In the genomic region with DNA sequence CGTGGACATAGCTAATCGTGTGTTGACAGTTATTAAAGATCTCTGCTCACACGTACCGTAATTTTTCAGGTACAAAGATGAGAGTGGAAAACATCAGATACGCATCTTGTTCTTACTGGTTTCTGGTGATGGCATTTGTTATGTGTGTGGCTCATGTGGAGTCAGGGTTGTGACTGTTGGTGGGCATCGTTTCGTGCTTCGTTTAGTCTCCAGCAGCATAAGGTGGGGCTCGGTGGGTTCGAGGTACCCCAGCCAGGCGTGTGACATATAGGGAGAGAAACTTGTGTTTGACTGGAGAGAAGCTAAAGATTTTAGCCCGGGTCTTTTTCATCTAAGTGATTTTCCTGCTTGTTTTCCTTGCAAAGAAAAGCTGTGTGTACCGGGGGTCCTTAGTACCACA, we compare ENCODE assay signal across 9 mouse cellular contexts. TPM values are rescaled to one million over a fixed set of nuclear protein-coding genes. Genes with fewer than 3 reads are reported as not detected.
DNase-seq lines count a peak whose midpoint lies in the region; ATAC-seq and TF ChIP-seq lines count a peak whose summit lies in the region.
"Had no signal": no experiment of that assay in that cellular context is flagged by ENCODE, and none has a peak within 500 bp of the region (broad histone marks: within the 10 kb centered on the region; RNA-seq: fewer than 3 reads in every experiment).

No protein-coding gene starts in this region.

- H3K4me2 ChIP-seq in intestine, embryonic 14.5 days (ENCODE audit: low read length), result peak overlapping the region; percentile 95; the same call in 1 of the 2 replicates
- H3K4me2 ChIP-seq in intestine, postnatal 0 days (replicated peaks; ENCODE audit: low read depth), result no peak overlapping the region
- H3K4me2 ChIP-seq in hindbrain, postnatal 0 days (ENCODE audit: low read depth, low read length), result peak overlapping the region; percentile 70

- peak overlapping the region; percentile 46; the same call in 1 of the 2 replicates for H3K4me3 ChIP-seq in intestine, embryonic 14.5 days (ENCODE audit: low read depth, low read length)
- no peak overlapping the region for H3K4me3 ChIP-seq in intestine, postnatal 0 days (ENCODE audit: low read depth, low read length)
- peak overlapping the region; percentile 57 for H3K4me3 ChIP-seq in cortical plate, adult 2 months (ENCODE audit: insufficient read depth, low read length)
- H3K4me3 ChIP-seq in hindbrain, postnatal 0 days (ENCODE audit: low read length), result peak overlapping the region; percentile 59

- H3K9ac ChIP-seq in intestine, embryonic 14.5 days (ENCODE audit: low read length), result no peak overlapping the region
- no peak overlapping the region for H3K9ac ChIP-seq in intestine, postnatal 0 days (ENCODE audit: low read depth, low read length)
- 0 out of 2 replicates have a peak overlapping the region, but pooled peaks have one; percentile 13 for H3K9ac ChIP-seq in hindbrain, postnatal 0 days (replicated peaks; ENCODE audit: low read length)

- no peak for ATAC-seq in intestine, embryonic 14.5 days (replicated peaks; ENCODE audit: low FRiP score, low TSS enrichment, low read depth)
- ATAC-seq in intestine, postnatal 0 days, result no peak
- ATAC-seq in hindbrain, postnatal 0 days, result no peak

- H3K4me1 ChIP-seq in intestine, embryonic 14.5 days (replicated peaks; ENCODE audit: control insufficient read depth, insufficient read depth, low read length), result peaks cover 5% of the 10 kb centered on the region; the same call in 1 of the 2 replicates
- H3K4me1 ChIP-seq in intestine, postnatal 0 days (replicated peaks; ENCODE audit: control insufficient read depth, insufficient read depth, low read length), result 0 out of 2 replicates have a peak, but pooled peaks cover 3% of the 10 kb centered on the region
- 0 out of 2 replicates have a peak, but pooled peaks cover 2% of the 10 kb centered on the region for H3K4me1 ChIP-seq in cortical plate, adult 2 months (ENCODE audit: control insufficient read depth, insufficient read depth, low read length)
- no peaks in the 10 kb centered on the region for H3K4me1 ChIP-seq in hindbrain, postnatal 0 days (ENCODE audit: insufficient read depth, low read length)

- H3K9me3 ChIP-seq in intestine, embryonic 14.5 days (ENCODE audit: control insufficient read depth, low read length), result no peaks in the 10 kb centered on the region
- no peaks in the 10 kb centered on the region for H3K9me3 ChIP-seq in intestine, postnatal 0 days (ENCODE audit: control insufficient read depth)
- no peaks in the 10 kb centered on the region for H3K9me3 ChIP-seq in hindbrain, postnatal 0 days (ENCODE audit: low read length)

- H3K27ac ChIP-seq in intestine, embryonic 14.5 days (ENCODE audit: low read depth), result no peak overlapping the region
- H3K27ac ChIP-seq in intestine, postnatal 0 days (ENCODE audit: low read depth, low read length), result no peak overlapping the region
- H3K27ac ChIP-seq in cortical plate, adult 2 months (ENCODE audit: insufficient read depth, low read length), result peak overlapping the region; percentile 47; the same call in 1 of the 2 replicates
- peak overlapping the region; percentile 81; the same call in 1 of the 2 replicates for H3K27ac ChIP-seq in hindbrain, postnatal 0 days
- H3K27ac ChIP-seq: macrophage had no signal

- no peak for TF ChIP-seq CTCF in intestine, postnatal 0 days (IDR thresholded peaks at IDR 0.05; ENCODE audit: low read depth)
- TF ChIP-seq CTCF in cortical plate, adult 2 months (IDR thresholded peaks at IDR 0.05; ENCODE audit: extremely low read depth, insufficient read depth, low read length), result no peak
- no peak for TF ChIP-seq CTCF in hindbrain, postnatal 0 days (IDR thresholded peaks at IDR 0.05; ENCODE audit: low read depth)

- DNase-seq in cerebellum, adult 11-12 months, result peak; percentile 50
- DNase-seq in cerebellum, postnatal 4 days (ENCODE audit: low spot score in 2 of 2), result no peak
- no peak for DNase-seq in intestine, embryonic 14.5 days (ENCODE audit: low spot score)
- no peak for DNase-seq in hindbrain, postnatal 0 days (ENCODE audit: low spot score)
- DNase-seq in adrenal gland, postnatal 10 days, result no peak
- DNase-seq in left cerebral cortex, adult 9 months (ENCODE audit: low spot score in 2 of 2), result no peak

- 39% methylated on average over 13 of the region's 13 CpGs for WGBS in intestine, embryonic 14.5 days
- WGBS in intestine, postnatal 0 days, result 37% methylated on average over 13 of the region's 13 CpGs
- 20% methylated on average over 13 of the region's 13 CpGs for WGBS in hindbrain, postnatal 0 days

- no peaks in the 10 kb centered on the region for H3K36me3 ChIP-seq in intestine, embryonic 14.5 days (ENCODE audit: control insufficient read depth, insufficient read depth, low read length)
- H3K36me3 ChIP-seq in intestine, postnatal 0 days (ENCODE audit: control insufficient read depth, insufficient read depth), result no peaks in the 10 kb centered on the region
- H3K36me3 ChIP-seq in hindbrain, postnatal 0 days (ENCODE audit: insufficient read depth, low read length), result no peaks in the 10 kb centered on the region

- no peak for TF ChIP-seq POLR2A in cortical plate, adult 2 months (IDR thresholded peaks at IDR 0.05; ENCODE audit: extremely low read depth, insufficient read depth, low read length)

- H3K27me3 ChIP-seq in intestine, embryonic 14.5 days (replicated peaks; ENCODE audit: control insufficient read depth, insufficient read depth, low read length), result peaks cover 22% of the 10 kb centered on the region
- peaks cover 28% of the 10 kb centered on the region for H3K27me3 ChIP-seq in intestine, postnatal 0 days (replicated peaks; ENCODE audit: control insufficient read depth, insufficient read depth, low read length)
- H3K27me3 ChIP-seq in hindbrain, postnatal 0 days (ENCODE audit: insufficient read depth, low read length), result no peaks in the 10 kb centered on the region; the same call in 1 of the 2 replicates

RNA-seq across cellular contexts. Expression of a gene that starts 1.4 kb away (rescaled TPM):
- 27.7 and 34.0 TPM in 2 replicates for polyA plus RNA-seq in intestine, embryonic 14.5 days (2014; fragmentation: Nextera tagmentation; extraction: Ambion mirVana)
- polyA plus RNA-seq in intestine, postnatal 0 days (2015; fragmentation: Nextera tagmentation; extraction: Ambion mirVana), result 14.0 and 15.8 TPM in 2 replicates
- 22.5 and 24.5 TPM in 2 replicates for polyA plus RNA-seq in cortical plate, adult 2 months (2012; rRNA removed)
- total RNA-seq in hindbrain, postnatal 0 days (2014; rRNA removed), result 40.4 and 50.2 TPM in 2 replicates
- polyA plus RNA-seq in hindbrain, postnatal 0 days (2015; fragmentation: Nextera tagmentation; extraction: Ambion mirVana), result 31.3 and 33.6 TPM in 2 replicates
- total RNA-seq in adrenal gland, postnatal 10 days (2021), result 1 to 10 TPM; 2.6 to 3.4 TPM

Comparison
In these comparisons a context has a peak if more than half of its experiments do, and no peak if none do; other contexts are left out.
1. H3K27ac ChIP-seq: peak in cortical plate, adult 2 months (single experiment) and hindbrain, postnatal 0 days (single experiment); none in intestine, embryonic 14.5 days (single experiment) and intestine, postnatal 0 days (single experiment).